Mouse (Mus musculus) T-helper 1 cell (primary cell): ENCODE results near the gene Fam228a.
"Not testable (repeated sequence)": the region's sequence is repeated elsewhere in the genome, so short reads cannot be mapped to it uniquely, and the experiment has no call there.

Source experiments
- in situ Hi-C: fragments of 300-600 bp; cut with MboI, MseI; formaldehyde crosslinking; loops from one replicate; pipeline ENCODE4 v1.15.1; 2025; ENCODE audit warnings: high pct_unique_total_duplicates

Fam228a gene

GRCm38 (mm10) chr12:4719066-4719761 lies 19.0 kb downstream of the Fam228a start:
- in situ Hi-C loops: loop anchor here (5.0 kb wide), 1 partner anchor 243 kb away; no protein-coding TSS in a partner anchor

- in situ Hi-C loops: loop anchor here (5.0 kb wide), 1 partner anchor 245 kb away; no protein-coding TSS in a partner anchor
Measured at GRCm38 (mm10) chr12:4717417-4717816, 20.8 kb downstream of the Fam228a start.

DNA sequence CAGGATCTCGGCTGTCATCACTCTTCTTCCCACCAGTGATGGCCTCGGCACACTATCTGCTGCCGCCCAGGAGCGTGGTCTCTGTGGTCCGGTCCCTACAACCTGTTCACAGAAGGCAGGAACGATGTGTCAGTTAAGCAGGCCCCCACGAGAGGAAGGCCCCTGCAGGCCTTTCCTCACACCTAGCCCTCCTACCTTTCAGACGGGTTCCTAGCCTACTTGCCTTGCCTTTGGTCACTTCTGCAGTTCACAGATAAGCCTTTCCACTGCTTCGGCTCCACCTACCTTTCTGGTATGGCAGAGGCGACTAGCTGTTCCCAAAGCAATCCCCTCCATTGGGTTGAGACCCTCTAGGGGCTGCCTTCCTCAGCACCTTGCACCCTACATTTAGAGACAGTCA lies 22.6 kb downstream of the Fam228a start:
- in situ Hi-C loops: loop anchor here (5.0 kb wide), 1 partner anchor 247 kb away; no protein-coding TSS in a partner anchor

DNA sequence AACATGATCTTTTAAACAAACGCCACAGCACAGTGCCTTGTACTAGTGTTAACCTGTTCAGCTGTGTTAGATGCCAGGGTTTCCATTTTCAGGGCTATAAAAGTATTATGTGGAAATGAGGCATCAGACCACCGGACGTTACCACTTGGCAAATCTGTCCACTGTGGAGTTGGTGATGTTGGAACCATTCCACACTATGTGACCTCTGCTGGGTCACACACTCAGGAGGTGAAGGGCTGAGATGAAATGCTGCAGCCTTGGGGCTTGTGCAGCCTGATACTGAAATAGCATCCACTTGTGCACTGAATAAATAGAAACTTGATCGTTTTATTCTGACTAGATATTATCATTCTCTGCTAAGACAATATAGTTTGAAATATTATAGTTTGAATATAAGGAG lies 24.9 kb downstream of the Fam228a start:
- in situ Hi-C loops: no loop called here

- in situ Hi-C loops: no loop called here
Measured at GRCm38 (mm10) chr12:4709926-4710325, 28.3 kb downstream of the Fam228a start.

GRCm38 (mm10) chr12:4708881-4709604 lies 29.2 kb downstream of the Fam228a start:
- in situ Hi-C loops: no loop called here

DNA sequence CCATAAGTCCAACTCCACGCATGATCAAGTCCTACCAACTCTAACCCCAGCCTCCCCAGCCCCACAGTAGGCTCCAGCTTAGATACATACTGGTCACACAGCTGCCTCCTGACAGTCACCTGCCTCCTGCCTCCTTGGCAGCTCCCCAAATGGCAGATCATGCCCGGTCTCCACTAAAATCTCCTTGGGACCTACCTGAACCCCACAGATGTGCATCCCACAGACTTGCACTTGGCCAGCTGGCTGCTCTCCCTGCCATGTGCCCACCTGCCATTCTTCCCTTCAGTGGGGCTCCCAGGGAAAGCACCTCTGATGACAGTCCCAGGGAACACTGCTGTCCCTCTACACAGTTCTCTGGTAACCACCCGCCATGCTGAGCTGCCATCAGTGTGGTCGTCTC lies 29.9 kb downstream of the Fam228a start:
- in situ Hi-C loops: no loop called here

DNA sequence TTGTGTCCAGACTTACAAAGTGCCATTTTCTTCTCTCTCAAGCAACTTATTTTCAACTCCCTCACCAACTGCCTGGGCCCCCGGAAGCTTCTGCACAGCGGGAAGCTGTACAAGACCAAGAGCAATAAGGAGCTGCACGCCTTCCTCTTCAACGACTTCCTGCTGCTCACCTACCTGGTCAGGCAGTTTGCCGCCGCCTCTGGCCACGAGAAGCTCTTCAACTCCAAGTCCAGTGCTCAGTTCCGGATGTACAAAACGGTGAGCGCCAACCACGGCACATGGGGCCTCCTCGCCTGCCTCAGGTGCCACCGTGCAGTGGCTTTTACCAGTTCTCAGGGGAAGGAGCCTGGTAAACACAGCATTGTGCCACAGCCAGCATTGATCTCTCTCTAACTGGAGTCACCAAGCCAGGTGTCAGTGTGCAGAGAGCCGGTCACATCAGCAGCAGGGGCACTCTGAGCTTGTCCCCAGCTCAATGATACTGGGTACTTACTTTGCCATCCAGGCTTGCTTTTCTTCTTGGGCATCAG lies 30.7 kb downstream of the Fam228a start:
- in situ Hi-C loops: no loop called here

DNA sequence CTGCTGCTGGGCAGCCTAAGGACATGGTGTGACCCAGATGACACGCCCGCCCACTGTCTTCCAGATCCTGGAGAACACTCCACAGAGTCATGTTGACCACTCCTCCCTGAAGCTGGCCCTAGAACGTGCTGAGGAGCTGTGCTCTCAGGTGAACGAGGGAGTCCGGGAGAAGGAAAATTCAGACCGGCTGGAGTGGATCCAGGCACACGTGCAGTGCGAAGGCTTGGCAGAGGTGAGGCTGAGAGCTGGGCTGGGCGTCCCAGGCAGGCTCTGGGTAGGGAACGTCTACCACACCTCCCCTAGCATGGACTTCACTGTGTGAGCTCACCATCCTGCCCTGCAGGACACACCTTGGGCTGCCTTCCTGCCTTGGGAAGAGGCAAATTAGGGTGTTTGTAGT lies 31.3 kb downstream of the Fam228a start:
- in situ Hi-C loops: no loop called here

DNA sequence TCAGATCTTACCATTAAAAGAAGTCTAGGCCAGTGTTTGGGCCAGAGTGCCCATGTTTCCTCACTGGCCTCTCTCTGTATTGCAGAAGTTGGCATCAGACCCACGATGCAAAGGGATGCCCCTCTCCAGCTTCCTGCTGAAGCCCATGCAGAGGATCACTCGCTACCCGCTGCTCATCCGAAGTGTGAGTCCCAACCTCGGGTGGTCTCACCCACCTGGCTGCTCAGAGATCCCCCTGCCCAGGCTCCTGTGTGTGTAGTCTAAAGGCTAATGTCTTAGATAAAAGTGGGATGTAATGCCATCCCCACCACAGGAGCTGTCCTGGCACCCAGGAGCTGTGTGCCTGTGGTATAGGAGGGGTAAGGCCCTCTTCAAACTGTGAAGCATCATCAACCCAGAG lies 32.1 kb downstream of the Fam228a start:
- in situ Hi-C loops: no loop called here

DNA sequence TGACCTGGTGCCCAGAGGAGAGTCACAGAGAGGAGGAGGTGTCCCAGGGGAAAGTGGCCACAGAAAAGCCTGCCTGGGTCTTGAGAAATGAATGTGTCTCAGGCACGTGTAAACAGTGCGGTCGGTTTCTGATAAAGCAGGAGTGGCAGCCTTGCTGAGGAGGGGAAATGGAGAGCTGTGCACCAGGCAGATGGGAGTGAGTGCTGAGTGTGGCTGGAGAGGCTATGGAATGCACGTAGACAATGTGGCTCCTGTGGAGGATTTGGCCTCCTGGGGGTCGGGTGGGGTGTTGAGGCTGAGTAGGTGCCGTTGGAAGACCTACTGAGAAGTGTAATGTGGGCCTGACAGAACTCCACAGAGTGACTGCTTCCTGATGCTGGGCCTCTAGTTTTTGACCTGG lies 32.6 kb downstream of the Fam228a start:
- in situ Hi-C loops: not testable (repeated sequence)

- in situ Hi-C loops: no loop called here
Measured at GRCm38 (mm10) chr12:4694534-4694933, 43.7 kb downstream of the Fam228a start.

GRCm38 (mm10) chr12:4691193-4691592 lies 47.0 kb downstream of the Fam228a start:
- in situ Hi-C loops: no loop called here

DNA sequence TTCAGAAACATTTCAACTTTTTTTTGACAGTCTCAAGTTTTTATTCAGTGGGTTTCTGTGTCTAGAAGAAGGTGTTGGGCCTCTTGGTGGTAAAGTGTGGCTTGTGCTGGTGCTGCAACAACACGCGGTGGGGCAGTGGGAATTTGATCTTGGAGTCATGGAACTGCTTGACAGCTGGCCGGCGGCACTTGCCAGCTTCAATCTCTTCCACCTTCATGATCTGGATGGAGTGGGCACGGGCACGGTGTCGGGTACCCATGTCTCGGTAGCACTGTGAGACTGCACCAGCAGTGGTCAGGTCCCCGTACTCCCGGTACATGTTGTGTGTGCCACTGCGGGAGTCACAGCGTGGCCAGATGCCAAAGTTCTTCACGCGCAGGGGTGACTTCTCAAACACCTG lies 48.9 kb downstream of the Fam228a start:
- in situ Hi-C loops: no loop called here

GRCm38 (mm10) chr12:4688386-4688785 lies 49.8 kb downstream of the Fam228a start:
- in situ Hi-C loops: no loop called here

GRCm38 (mm10) chr12:4685441-4685840 lies 52.8 kb downstream of the Fam228a start:
- in situ Hi-C loops: no loop called here

DNA sequence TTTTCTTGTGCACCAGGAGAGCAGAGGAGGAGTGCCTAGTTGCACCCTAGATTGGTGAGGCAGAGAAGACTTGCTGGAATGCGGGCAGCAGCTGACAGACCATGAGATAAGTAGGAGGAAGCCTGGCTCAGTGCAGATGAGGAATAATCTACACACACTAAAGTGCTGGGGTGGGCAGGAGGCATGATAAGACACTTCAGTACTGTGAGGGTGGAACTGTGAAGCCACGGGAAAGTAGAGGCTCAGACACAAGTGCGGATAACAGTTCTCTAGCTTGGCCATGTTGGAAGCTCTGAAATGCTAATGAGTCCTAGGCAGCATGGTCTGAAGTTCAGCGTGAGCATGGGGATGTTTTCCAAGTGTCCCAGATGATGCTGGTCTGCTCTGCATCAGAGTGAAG lies 58.3 kb downstream of the Fam228a start:
- in situ Hi-C loops: no loop called here

- in situ Hi-C loops: no loop called here
Measured at GRCm38 (mm10) chr12:4676336-4676735, 61.9 kb downstream of the Fam228a start.

DNA sequence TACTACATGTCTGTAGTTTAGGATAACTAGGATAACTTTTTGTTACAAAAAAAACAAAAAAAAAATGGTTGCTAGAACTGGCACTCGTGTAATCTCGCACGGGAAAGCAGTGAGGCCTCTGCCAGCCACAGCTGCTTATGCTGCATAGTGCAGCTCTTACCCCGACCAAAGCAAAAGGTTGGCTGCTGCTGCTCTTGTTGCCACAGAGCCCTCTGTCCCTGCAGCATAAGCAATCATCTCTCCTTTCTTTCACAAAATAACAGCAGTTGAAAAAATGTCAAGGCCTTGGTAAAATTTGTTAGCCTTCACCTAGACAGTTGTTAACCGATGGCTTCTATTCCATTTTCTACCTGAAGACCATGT lies 72.6 kb downstream of the Fam228a start:
- in situ Hi-C loops: no loop called here

DNA sequence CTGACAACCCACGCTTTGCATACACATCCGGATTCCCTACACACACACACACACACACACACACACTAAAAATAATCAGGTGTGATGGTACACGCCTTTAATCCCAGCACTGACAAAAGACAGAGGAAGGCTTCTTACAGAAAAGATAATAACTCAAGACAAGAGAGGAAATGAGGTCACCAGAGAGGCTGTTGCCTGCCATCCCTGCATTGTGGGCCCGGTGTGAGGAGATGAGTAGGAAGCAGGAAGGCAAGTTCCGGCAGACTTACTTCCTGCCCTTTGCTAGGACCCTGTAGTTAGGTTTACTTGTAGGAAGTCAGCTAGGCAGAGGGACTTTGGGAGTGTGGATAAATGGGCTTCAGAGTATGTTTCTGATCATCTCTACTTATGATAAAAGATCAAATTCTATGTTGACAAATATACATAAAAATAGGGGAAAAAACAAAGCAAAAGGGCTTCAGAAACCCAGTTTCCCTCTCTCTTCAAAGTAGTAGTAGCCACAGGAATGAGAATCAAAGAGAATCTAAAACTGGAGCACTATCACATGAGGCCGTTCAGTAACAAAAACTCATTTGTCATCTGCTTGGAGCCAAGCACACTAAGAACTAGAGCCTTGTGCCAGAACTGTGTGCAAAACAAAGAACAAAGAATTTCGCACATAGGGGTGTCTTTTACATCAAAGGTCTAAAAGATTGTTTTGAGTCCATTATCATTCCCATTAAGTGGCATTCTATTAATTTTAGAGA lies 73.1 kb downstream of the Fam228a start:
- in situ Hi-C loops: no loop called here
